Mouse (Mus musculus) limb, embryonic 11.5 days (tissue): ENCODE data around the gene Fermt2. TPM values are rescaled to one million over a fixed set of nuclear protein-coding genes. Genes with fewer than 3 reads are reported as not detected.

Experiments used
- ATAC-seq: fragments of 200-750 bp; cut with Nextera tagmentation; 2 replicates; pipeline ENCODE4 v1.8.0; 2017; ENCODE audit warnings: low read depth; ENCODE audit not compliant: insufficient number of reproducible peaks, low FRiP score, low TSS enrichment
- DNase-seq: peaks from one replicate; pipeline ENCODE4 v3.0.0-alpha.2; 2015; ENCODE audit warnings: low spot score
- H3K27ac ChIP-seq: fragments of 300-500 bp; sonication (generic); replicated peaks from 2 replicates; pipeline ENCODE4 v1.5.1; 2014; ENCODE audit warnings: low read depth, mild to moderate bottlenecking, low read length
- H3K27me3 ChIP-seq: fragments of 300-500 bp; sonication (generic); 2 replicates; pipeline ENCODE4 v1.6.1; 2014; ENCODE audit warnings: mild to moderate bottlenecking, low read length, mixed read lengths; ENCODE audit not compliant: control insufficient read depth, insufficient read depth
- H3K36me3 ChIP-seq: fragments of 300-500 bp; sonication (generic); 2 replicates; pipeline ENCODE4 v1.6.1; 2014; ENCODE audit warnings: mild to moderate bottlenecking, low read length, moderate library complexity, mixed read lengths; ENCODE audit not compliant: control insufficient read depth, insufficient read depth
- H3K4me1 ChIP-seq: fragments of 300-500 bp; sonication (generic); 2 replicates; pipeline ENCODE4 v1.6.1; 2014; ENCODE audit warnings: low read length, mixed read lengths; ENCODE audit not compliant: control insufficient read depth, insufficient read depth
- H3K4me2 ChIP-seq: fragments of 300-500 bp; sonication (generic); 2 replicates; pipeline ENCODE4 v1.6.1; 2014; ENCODE audit warnings: low read depth, mild to moderate bottlenecking, moderate library complexity; ENCODE audit not compliant: severe bottlenecking
- H3K4me3 ChIP-seq: fragments of 300-500 bp; sonication (generic); 2 replicates; pipeline ENCODE4 v1.5.1; 2014; ENCODE audit warnings: low read depth, low read length
- H3K9ac ChIP-seq: fragments of 300-500 bp; sonication (generic); 2 replicates; pipeline ENCODE4 v1.6.1; 2014; ENCODE audit warnings: mild to moderate bottlenecking, low read length
- H3K9me3 ChIP-seq: fragments of 300-500 bp; sonication (generic); 2 replicates; pipeline ENCODE4 v1.6.1; 2016; ENCODE audit warnings: low read length; ENCODE audit not compliant: control insufficient read depth
- WGBS: fragments of 180-500 bp; shearing (Covaris S2); extraction: QIAGEN DNeasy Blood & Tissue Kit; methylation state at CpG from one replicate; pipeline ENCODE4 v1.1.7; 2014; 5-methylcytosine and 5-hydroxymethylcytosine counted together
- polyA plus RNA-seq: library from polyadenylated mRNA; unstranded; fragments of >200 nt; fragmentation: Nextera tagmentation; extraction: Ambion mirVana; gene quantifications from 2 replicates; pipeline ENCODE4 v1.2.1, GENCODE M21; 2014

Fermt2 gene
- polyA plus RNA-seq: 121 and 123 TPM in 2 replicates

- peak within 1 kb of the TSS; percentile 91 for H3K9ac ChIP-seq
- H3K4me3 ChIP-seq: peak within 1 kb of the TSS; percentile 79
- H3K4me2 ChIP-seq: peak within 1 kb of the TSS; percentile 67
- H3K4me1 ChIP-seq: peaks cover 20% of the 10 kb centered on the region
- H3K27ac ChIP-seq: peak within 1 kb of the TSS; percentile 96
- under 1% methylated on average over 44 of the region's 126 CpGs for WGBS
- H3K27me3 ChIP-seq: no peaks in the 10 kb centered on the region
- DNase-seq (peak; percentile 88), ATAC-seq (peak; percentile 89)
- no peaks in the 10 kb centered on the region for H3K36me3 ChIP-seq
- no peaks in the 10 kb centered on the region for H3K9me3 ChIP-seq
Measured at GRCm38 (mm10) chr14:45529411-45530363, at the start of gene Fermt2. TSS of gene Fermt2 (minus strand) at chr14:45530118.

GRCm38 (mm10) chr14:45566066-45566937 is 36.4 kb upstream of the Fermt2 start:
- Histone ChIP-seq H3K4me3 (peak overlapping the region; percentile 24; the same call in 1 of the 2 replicates), H3K4me2 (peak overlapping the region; percentile 38), H3K27me3 (no peaks in the 10 kb centered on the region), H3K27ac (peak overlapping the region; percentile 63; the same call in 1 of the 2 replicates), H3K4me1 (peaks cover 3% of the 10 kb centered on the region; the same call in 1 of the 2 replicates), H3K9ac (peak overlapping the region; percentile 28; the same call in 1 of the 2 replicates), H3K36me3 (no peaks in the 10 kb centered on the region), H3K9me3 (no peaks in the 10 kb centered on the region)
- peak; percentile 91 for DNase-seq
- 24% methylated on average over 26 of the region's 33 CpGs for WGBS
- no peak for ATAC-seq

GRCm38 (mm10) chr14:45565216-45566065 is 35.5 kb upstream of the Fermt2 start:
- Histone ChIP-seq H3K4me2 (peak overlapping the region; percentile 38; the same call in 1 of the 2 replicates), H3K9ac (no peak overlapping the region; the same call in 1 of the 2 replicates), H3K27me3 (no peaks in the 10 kb centered on the region), H3K36me3 (no peaks in the 10 kb centered on the region), H3K4me3 (no peak overlapping the region), H3K4me1 (peaks cover 3% of the 10 kb centered on the region; the same call in 1 of the 2 replicates), H3K9me3 (no peaks in the 10 kb centered on the region), H3K27ac (peak overlapping the region; percentile 63)
- ATAC-seq (peak; percentile 86), DNase-seq (peak; percentile 72)
- 5% methylated on average over 20 of the region's 20 CpGs for WGBS

- H3K27me3 ChIP-seq: no peaks in the 10 kb centered on the region
- no peaks in the 10 kb centered on the region for H3K9me3 ChIP-seq
- no peak for DNase-seq
- H3K36me3 ChIP-seq: no peaks in the 10 kb centered on the region
- 0 out of 2 replicates have a peak overlapping the region, but pooled peaks have one; percentile 17 for H3K9ac ChIP-seq
- no peak overlapping the region for H3K4me3 ChIP-seq
- H3K4me1 ChIP-seq: peaks cover 3% of the 10 kb centered on the region; the same call in 1 of the 2 replicates
- ATAC-seq: peak; percentile 41; the same call in 1 of the 2 replicates
- H3K27ac ChIP-seq: 0 out of 2 replicates have a peak overlapping the region, but pooled peaks have one; percentile 39
- 100% methylated on average over 1 of the region's 1 CpGs for WGBS
- no peak overlapping the region; the same call in 1 of the 2 replicates for H3K4me2 ChIP-seq
Measured at GRCm38 (mm10) chr14:45563577-45563976, 33.7 kb upstream of the Fermt2 start.

GRCm38 (mm10) chr14:45561681-45562080 is 31.8 kb upstream of the Fermt2 start:
- DNase-seq (no peak), ATAC-seq (no peak)
- Histone ChIP-seq H3K4me1 (peaks cover 3% of the 10 kb centered on the region; the same call in 1 of the 2 replicates), H3K27ac (no peak overlapping the region), H3K9ac (no peak overlapping the region), H3K27me3 (no peaks in the 10 kb centered on the region), H3K4me2 (no peak overlapping the region), H3K36me3 (no peaks in the 10 kb centered on the region), H3K9me3 (no peaks in the 10 kb centered on the region), H3K4me3 (no peak overlapping the region)
- 81% methylated on average over 6 of the region's 6 CpGs for WGBS

- Histone ChIP-seq H3K9me3 (no peaks in the 10 kb centered on the region), H3K4me3 (no peak overlapping the region), H3K4me1 (no peaks in the 10 kb centered on the region), H3K27ac (no peak overlapping the region), H3K36me3 (no peaks in the 10 kb centered on the region), H3K4me2 (no peak overlapping the region), H3K9ac (no peak overlapping the region), H3K27me3 (no peaks in the 10 kb centered on the region)
- no peak for ATAC-seq
- WGBS: 91% methylated on average over 1 of the region's 1 CpGs
- DNase-seq: no peak
Measured at GRCm38 (mm10) chr14:45559018-45559417, 29.1 kb upstream of the Fermt2 start.

GRCm38 (mm10) chr14:45554336-45554735 is 24.4 kb upstream of the Fermt2 start:
- H3K27ac ChIP-seq: no peak overlapping the region
- no peaks in the 10 kb centered on the region for H3K27me3 ChIP-seq
- H3K4me2 ChIP-seq: no peak overlapping the region
- no peaks in the 10 kb centered on the region for H3K9me3 ChIP-seq
- ATAC-seq (no peak), DNase-seq (no peak)
- no peak overlapping the region for H3K9ac ChIP-seq
- H3K4me3 ChIP-seq: no peak overlapping the region
- 92% methylated on average over 6 of the region's 6 CpGs for WGBS
- no peaks in the 10 kb centered on the region for H3K36me3 ChIP-seq
- H3K4me1 ChIP-seq: no peaks in the 10 kb centered on the region
